Mouse (Mus musculus) bone marrow, adult 2 months (tissue): Measurements from ENCODE around the gene Tiprl.

Experiments
- CTCF ChIP-seq: fragments of 200-500 bp; IDR thresholded peaks from 2 replicates; pipeline ENCODE4 v1.5.1; 2011; ENCODE audit warnings: low read length, control low read depth; ENCODE audit not compliant: control insufficient read depth, insufficient read depth
- POLR2A ChIP-seq: fragments of 200-500 bp; IDR thresholded peaks from 2 replicates; pipeline ENCODE4 v1.6.1; 2011; ENCODE audit warnings: low read depth, mild to moderate bottlenecking, control low read depth, low read length, borderline replicate concordance; ENCODE audit not compliant: control insufficient read depth

- TF ChIP-seq CTCF (no peak), POLR2A (no peak)
Observed at GRCm38 (mm10) chr1:165198951-165199350, 37.8 kb downstream of the Tiprl start.
